Mouse (Mus musculus): ENCODE measurements around the gene Ubash3b. TPM values are rescaled to one million over a fixed set of nuclear protein-coding genes. Genes with fewer than 3 reads are reported as not detected.
A peak's percentile ranks its signal among the peaks of the same experiment; 100 is the strongest.

Ubash3b gene
- polyA plus RNA-seq, 1 experiment, result 19.1 TPM

DNA sequence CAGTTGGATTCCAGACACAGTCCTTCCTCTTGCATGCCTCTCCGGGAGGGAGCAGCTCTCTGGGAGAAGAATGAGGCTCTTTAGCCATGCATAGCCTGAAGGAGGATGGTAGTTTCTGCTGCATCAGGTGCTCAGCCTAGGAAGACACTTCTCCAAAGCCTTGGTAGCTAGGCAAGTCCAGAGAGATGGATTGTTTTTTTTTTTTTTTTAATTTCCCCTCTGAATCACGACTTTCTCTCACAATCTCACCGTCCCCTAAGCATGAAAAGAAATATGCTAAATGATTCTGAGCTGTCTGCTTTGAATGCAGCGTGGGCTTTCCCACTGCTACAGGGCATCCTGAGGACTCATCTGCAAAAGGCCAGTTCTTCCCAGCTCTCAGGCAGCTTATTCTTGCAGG lies 147.0 kb downstream of the Ubash3b start:
- DNase-seq (ENCODE audit: extremely low spot score in 1 of 2, low spot score in 1 of 2), result no peak

DNA sequence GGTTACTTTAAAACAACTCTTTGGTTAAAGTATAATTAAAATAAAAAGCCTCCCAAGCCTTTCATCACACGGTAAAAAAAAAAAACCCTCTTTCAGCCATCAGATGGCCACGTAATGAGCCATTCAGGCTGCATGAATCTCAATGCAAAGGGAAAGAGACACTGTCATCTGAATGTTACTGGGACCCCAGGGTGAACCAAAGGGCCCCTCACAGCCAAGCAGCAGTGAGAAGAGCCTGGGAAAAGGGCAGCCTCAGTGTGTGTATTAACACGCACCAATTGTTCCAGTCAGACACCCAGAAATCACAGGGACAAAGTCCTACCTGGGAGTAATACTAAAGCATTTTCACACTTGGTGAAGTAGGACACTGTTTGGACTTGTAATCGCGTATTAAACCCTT lies 149.0 kb downstream of the Ubash3b start:
- DNase-seq (ENCODE audit: extremely low spot score in 1 of 2, low spot score in 1 of 2), result no peak

DNA sequence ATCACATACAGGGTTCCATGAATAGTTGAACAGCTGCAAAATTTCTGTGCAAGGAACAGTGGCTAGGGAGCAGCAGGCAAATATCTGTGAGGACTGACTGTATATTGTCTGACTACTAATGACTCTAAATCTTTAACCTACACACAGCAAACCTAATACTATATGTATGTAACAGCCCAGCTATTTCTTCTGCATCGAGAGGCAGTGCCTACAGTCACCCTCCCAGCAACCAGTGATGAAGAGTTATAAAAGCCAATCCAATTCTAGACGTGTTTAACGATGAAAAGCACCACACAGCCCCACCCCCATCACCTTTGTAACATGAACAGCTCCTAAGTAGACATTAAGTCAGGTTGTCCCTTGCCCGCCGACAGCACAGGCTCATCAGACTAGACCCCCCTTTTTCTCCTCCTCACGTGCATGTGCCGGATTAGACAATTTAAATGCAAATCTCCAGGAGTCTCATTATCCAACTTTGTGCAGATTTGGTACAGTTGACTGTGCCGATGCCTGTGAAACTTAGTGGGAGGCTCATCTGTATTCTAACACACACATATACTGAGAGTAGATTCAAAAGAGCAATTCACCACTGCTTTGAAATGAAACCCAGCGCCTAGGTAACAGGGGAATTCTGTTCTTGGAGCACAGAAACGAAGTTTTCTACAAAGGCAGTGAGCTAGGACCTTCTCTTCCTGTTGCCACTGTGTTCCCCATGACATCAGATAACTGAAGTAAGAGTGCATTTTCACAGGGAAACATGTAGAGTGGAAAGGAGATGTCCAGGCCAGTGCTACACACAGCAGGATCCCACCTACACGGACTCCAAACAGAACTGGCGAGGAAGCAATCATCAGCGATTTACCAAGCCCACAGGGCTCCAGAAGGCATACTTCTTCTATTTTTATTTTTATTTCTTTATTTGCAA lies 149.7 kb downstream of the Ubash3b start:
- DNase-seq (ENCODE audit: extremely low spot score in 1 of 2, low spot score in 1 of 2), result peak in 1 of 2 experiments; percentile 48

DNA sequence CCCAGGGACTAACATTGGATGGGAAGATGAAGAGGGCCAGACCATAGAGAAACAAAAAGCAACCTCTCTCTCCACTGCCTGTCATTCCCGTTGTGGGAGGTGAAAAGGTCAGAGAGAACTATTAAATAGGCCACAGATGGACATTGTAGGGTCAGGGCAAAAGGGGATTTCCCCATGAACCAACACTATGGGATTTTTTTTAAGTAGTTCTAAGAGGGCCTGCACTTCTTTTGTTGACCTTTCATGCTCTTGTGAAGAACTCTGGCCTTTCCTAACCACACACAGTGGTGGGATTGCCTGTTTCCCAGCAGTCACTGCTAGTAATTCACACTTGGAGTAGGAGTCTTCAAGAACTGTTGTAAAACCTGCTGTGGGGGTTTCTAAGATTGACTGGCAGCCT lies 153.7 kb downstream of the Ubash3b start:
- no peak for DNase-seq (ENCODE audit: extremely low spot score in 1 of 2, low spot score in 1 of 2)

DNA sequence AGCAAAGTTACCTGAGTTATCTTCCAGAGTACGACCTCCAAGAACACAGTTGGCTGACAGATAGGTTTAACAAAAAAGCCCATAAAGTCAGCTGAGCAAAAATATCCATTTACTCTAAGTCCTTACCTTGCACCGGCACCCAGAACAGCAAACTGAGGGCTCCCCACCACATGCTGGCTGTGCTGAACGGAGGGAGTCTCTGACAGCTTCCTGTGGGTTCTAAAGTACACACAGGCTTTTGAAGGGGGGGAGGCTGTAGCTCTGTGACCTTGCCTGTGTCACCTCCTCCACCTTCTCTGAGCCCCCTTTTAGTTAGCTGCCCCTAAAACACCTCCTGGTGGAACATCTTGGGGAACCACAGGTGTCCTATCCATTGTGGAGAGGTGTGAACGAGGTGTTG lies 157.1 kb downstream of the Ubash3b start, which contains the start of gene Crtam:
Gene Crtam (minus strand): TSS at position 214 of the 400 bp plus-strand sequence.
- DNase-seq (ENCODE audit: extremely low spot score in 1 of 2, low spot score in 1 of 2), result no peak

DNA sequence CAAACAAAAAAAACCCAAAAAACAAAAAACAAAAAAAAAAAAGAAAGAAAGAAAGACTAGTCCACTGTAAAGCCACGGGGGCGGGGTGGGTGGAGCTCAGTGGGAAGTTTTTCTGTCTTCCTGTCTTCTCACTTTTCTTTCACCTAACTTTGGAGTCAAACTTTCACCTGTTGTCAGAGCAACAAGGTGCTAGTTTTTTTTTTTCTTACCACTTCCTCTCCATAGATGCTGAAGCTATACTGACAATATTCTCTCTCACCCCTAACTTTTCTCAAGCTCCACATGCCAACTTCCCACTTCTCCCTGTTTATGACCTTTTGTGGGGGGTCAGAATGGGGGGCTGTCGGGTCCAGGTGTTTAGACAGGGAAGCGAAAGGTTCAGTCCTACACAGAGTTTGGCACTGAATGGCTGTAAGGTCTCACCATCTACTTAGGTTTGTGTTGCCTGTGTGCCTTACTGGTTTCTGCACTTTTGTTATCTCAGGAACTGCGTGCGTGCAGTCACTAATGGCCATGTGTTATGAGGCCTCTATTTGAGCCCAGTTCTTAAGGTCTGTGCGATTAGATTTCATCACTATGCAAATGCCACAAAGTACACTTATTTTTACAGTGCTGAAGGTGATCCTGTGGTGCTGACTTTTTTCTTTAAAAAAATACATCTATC lies 164.2 kb downstream of the Ubash3b start:
- no peak for DNase-seq (ENCODE audit: extremely low spot score in 1 of 2, low spot score in 1 of 2)

DNA sequence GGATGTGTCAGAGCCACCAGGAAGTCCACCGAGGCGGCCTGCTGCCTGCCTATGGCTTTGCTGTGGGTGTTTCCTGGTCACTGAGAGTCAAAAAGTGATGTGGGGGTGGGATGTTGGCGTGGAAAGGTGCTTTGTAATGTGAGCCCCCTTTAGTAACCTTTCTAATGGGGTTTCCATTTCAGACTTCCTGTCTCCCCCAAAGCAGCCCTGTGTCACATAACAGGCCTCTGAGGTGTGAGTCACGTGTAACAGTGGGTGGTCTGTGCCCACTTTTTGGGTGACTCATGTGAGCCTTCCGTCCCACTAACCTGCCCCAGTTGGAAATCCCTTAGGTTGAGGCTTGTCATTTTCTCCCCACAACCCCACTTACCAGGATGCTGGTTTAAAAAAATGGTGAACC lies 167.4 kb downstream of the Ubash3b start:
- DNase-seq (ENCODE audit: extremely low spot score in 1 of 2, low spot score in 1 of 2), result no peak

DNA sequence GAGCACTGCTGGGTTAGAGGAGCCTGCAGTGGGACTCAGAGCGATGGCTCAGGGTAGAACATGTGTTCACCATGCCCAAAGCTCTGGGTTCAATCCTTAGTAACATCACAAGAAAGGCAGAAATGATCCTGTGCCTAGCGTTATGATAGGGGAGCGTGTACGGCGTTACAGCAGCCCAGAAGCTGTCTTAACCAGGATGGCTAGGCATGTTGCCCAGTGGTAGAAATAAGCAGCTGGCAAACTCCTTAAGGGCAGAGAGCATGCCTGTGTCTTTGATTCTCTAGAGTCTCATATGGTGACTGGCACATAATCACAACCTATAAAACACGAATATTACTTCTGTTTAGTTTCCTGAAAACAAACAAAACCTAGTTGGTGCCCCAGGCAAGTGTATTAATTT lies 170.0 kb downstream of the Ubash3b start:
- DNase-seq (ENCODE audit: extremely low spot score in 1 of 2, low spot score in 1 of 2), result no peak

DNA sequence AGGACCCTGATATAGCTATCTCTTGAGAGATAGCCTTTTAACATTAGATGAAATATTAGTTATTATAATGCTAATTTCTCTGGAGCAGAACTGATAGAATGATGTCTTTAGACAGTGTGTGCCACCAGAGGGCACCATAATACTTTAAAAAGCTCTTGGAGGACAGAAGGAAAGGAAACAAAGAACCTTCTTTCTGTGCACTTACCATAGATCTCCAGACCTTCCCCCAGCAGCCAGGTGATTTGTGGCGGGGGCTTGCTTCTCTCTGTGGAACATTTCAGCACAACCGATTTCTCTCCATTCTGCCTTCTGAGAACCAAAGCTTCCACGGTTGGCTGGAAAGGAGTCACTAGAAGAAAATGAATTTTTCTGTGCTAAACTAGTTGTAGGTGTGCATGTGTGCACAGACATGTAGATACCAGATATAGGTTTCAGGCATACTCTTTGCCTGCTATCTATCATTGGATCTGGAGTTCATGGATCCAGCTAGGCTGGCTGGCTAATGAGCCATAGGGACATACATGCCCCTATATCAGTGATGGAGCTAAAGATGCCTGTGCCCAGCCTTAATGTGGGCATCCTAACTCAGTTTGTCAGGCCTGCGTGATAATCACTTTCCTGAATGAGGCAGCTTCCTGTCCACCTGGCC lies 171.4 kb downstream of the Ubash3b start:
- DNase-seq (ENCODE audit: extremely low spot score in 1 of 2, low spot score in 1 of 2), result peak; percentile 18 to 89

DNA sequence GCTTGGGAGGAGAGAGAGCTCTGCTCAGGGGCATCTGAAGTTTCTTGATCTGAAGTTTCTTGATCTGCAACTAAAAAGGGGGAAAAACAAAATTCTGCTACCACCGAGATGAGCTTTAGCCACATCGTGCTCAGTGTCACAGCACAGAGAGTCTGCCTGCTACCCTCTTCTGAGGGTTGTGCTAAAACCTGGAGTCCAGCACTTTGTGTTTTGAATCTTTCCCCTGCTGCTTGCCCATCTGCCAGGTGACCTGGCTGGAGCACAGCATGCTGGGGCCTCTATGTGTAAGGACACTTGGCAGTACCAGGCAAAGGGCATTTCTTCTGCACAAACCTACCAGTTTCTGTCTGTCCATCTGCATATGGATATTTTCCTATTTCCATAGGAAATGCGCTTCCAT lies 177.2 kb downstream of the Ubash3b start:
- no peak for DNase-seq (ENCODE audit: extremely low spot score in 1 of 2, low spot score in 1 of 2)

DNA sequence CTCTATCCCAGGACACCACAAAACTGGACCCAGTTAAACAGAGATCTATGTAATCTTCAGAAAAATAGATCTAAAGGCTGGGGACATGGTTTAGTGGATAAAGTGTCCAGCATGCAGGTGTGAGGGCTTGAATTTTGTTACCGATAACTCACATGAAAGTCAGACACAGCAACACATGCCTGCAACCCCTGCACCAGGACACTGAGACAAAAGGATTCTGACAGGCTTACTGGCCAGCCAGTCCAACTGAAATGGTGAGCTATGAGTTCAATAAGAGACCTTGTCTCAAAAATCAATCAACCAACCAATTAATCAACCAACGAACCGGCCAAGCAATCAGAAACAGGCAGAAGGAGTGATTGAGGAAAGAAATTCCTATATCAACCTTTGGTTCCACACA lies 177.7 kb downstream of the Ubash3b start:
- no peak for DNase-seq (ENCODE audit: extremely low spot score in 1 of 2, low spot score in 1 of 2)

DNA sequence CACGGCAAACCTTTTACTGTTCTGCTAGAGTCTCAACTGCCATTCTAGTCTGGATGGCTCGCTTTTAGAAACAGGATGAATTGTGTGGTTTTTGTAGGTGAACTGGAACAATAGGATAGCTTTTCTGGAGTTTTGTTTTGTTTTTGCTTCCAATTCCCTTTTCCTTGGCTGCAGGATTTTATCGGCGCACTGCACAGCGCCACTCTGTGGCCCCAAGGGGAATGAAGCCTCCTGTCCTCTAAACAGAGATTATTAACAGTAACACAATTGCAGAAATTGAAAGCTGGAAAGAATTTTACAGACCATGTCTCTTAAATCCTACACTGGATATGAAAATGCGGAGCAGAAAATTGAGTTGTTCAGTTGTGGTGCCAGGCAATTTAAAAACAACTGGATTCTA lies 179.0 kb downstream of the Ubash3b start:
- DNase-seq (ENCODE audit: extremely low spot score in 1 of 2, low spot score in 1 of 2), result peak in 1 of 2 experiments; percentile 45

DNA sequence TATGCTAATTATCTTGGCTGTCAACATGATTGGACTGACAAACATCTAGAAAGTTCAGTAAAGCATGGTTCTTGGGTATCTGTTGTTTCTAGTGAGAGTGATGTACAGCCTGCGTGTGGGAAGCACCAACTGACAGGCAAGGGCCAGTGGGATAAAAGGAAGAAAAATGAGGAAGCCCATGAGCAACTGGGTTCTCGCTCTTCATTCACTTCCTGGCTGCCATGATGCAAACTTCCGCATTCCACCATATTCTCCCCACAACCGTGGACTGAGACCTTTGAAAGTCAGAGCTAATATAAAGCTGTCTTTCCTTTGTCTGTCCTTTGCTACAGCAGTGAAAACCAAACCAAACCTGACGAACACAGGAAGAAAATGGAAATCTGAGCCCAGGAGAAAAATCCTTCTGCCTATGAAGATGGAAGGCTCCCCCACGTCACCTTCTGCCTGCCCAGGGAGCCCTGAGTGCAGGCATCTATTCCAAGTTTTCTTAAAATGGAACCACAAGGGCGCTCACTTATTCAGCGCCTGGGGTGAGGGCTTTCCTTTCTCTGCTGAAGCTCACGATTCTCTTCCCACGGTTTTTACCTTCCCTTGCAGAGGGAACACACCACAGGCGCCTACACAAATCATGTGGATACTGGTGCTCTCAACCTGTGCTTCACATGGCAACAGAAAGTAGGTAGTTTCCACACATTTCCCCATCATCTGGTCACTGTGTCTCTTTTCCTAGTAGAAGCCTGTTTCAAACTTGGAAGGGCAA lies 187.3 kb downstream of the Ubash3b start:
- DNase-seq (ENCODE audit: extremely low spot score in 1 of 2, low spot score in 1 of 2), result peak in 1 of 2 experiments; percentile 53

DNA sequence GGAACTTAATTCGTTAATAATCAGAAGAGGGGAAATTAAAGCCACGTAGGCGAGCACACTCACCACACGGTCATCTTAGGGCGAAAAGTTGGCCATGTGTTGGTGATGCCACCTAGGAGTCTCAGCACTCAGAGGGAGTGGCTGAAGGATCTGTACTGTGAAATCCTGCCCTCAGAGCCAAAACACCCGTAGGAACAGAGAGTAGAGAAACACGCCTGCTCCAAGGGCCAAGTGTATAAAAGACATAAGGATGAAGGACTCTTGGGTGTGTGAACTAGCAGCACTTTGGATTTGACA lies 197.1 kb downstream of the Ubash3b start:
- no peak for DNase-seq (ENCODE audit: extremely low spot score in 1 of 2, low spot score in 1 of 2)

DNA sequence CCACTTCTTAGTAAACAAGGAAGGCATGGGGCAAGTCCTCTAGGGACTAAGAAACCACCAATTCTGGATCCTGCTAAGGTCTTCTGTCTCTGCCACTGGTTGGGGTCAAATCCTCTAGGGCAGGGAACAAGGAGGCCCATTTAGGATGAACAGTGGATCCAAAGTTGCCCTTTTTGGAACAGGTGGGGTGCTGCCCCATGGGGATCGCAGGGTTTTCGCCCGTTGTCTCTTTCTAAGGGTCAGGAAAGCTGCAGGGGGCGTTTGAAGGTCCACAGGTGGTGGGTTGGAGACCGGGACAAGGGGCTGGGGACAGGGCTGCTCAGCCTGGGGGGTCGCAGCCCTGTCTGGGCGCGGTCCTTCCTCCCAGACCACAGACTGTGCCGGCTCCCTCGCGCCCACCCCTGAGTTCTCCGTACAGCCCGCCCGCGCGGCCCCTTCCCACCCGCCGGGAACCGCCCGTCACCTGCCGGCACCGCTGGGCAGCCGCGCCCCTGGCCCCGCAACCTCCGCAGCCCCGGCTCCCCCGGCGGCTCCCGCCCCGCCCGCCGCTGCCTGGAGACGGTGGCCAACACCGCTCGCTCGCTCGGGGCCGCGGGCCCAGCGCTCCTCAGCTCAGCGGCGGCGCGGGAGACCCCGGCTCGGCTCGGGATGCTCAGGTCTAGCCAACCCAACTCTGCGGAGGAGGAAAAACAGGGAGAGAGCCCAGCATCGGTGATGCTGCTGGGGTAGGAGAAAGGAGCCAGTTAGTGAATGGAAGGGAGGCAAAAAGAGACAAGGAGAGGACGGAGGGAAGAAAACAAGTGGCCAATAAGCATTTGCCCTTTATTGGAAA lies 197.7 kb downstream of the Ubash3b start, which contains the start of gene Jhy:
Gene Jhy (minus strand): TSS at position 533 of the 832 bp plus-strand sequence.
- no peak for DNase-seq (ENCODE audit: extremely low spot score in 1 of 2, low spot score in 1 of 2)

DNA sequence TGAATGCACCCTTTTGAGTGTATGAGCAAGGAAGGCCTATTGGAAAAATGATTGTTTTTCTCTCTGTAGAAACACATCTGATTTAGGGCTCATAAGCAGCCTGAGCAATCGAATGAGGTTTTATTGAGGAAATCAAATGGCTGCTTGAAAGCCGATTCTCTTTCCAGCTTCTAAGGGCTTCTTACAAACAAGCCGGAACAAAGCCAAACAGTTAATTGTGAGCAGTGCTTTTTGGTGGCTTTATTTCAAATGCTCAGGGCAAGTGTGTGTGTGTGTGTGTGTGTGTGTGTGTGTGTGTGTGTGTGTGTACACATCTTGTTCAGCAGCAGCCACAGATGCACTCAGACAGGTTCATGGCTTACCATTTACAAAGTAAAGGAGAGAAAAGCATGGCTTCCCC lies 200.1 kb downstream of the Ubash3b start:
- DNase-seq (ENCODE audit: extremely low spot score in 1 of 2, low spot score in 1 of 2), result no peak

All from frontal cortex, adult 2 months (tissue).